Mouse (Mus musculus) liver, embryonic 14.5 days (tissue): Measurements from ENCODE around the gene RPS10-NUDT3.

Experiments
- CTCF ChIP-seq: IDR thresholded peaks from 2 replicates; pipeline ENCODE4 v1.5.1; 2016; ENCODE audit warnings: antibody characterized with exemption, low read depth, control low read depth
- EP300 ChIP-seq: IDR thresholded peaks from 2 replicates; pipeline ENCODE4 v1.6.1; 2016; ENCODE audit warnings: antibody characterized with exemption, low read depth

DNA sequence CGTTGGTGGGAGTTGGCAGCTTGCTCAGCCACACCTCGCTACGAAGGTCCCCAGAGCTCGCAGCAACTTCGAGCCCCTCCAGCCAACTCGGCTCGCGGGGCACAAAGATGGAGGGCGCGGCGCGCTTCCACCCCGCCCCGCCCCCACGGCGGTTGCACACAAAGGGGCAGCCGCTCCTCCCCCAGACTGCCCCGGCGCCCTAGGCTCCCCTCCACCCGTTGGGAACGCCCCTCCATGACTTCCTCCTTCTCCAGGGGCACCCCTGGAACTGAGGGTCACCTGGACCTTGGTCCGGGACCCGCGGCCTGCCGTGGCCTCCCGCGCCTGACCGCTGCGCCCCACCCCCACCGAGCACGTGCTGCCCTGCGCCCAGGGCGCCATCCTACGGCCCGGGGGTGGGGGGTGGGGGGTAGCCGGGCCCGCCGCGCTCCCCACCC lies 79.9 kb downstream of the RPS10-NUDT3 start:
- TF ChIP-seq CTCF = no peak
- TF ChIP-seq EP300 = no peak
